Mouse (Mus musculus): ENCODE measurements at regions not wholly inside any gene's neighbourhood (a gene's known extent, or its start where the extent isn't known, plus 50 kb on each side); places are given as distances from the start of the nearest gene placed in this dataset.

GRCm38 (mm10) chr16:29987595-29987994 lies 76.6 kb upstream of the Hes1 start:
- no peak for TF ChIP-seq POLR2A (IDR thresholded peaks at IDR 0.05; ENCODE audit: insufficient read length, low read depth)
- no peak for TF ChIP-seq REST (IDR thresholded peaks at IDR 0.05; ENCODE audit: insufficient read depth, insufficient read length)
- no peak for TF ChIP-seq MYOD1 (IDR thresholded peaks at IDR 0.05; ENCODE audit: control insufficient read depth in 1 of 3, insufficient read length in 2 of 3, low read depth in 2 of 3)
- TF ChIP-seq SRF (IDR thresholded peaks at IDR 0.05; ENCODE audit: control insufficient read depth, insufficient read length, low read depth) = no peak
- no peak for TF ChIP-seq E2F4 (IDR thresholded peaks at IDR 0.05; ENCODE audit: insufficient read depth)
- no peak for TF ChIP-seq MAX (IDR thresholded peaks at IDR 0.05; ENCODE audit: low read depth)
